Mouse (Mus musculus) liver, postnatal 0 days (tissue): Measurements from ENCODE around the gene Gfpt1.

ENCODE experiments used
- CTCF ChIP-seq: sonication (generic); IDR thresholded peaks from 2 replicates; pipeline ENCODE4 v1.5.1; 2016; ENCODE audit warnings: antibody characterized with exemption, low read depth
- EP300 ChIP-seq: IDR thresholded peaks from 2 replicates; pipeline ENCODE4 v1.6.1; 2016; ENCODE audit warnings: antibody characterized with exemption, low read depth, mild to moderate bottlenecking

GRCm38 (mm10) chr6:87116596-87116995 lies 74.0 kb downstream of the Gfpt1 start:
- no peak for TF ChIP-seq EP300
- no peak for TF ChIP-seq CTCF
